Mouse (Mus musculus) spleen, adult 2 months (tissue): ENCODE measurements around the gene Msl1.

Experiments
- CTCF ChIP-seq: fragments of 200-500 bp; IDR thresholded peaks from 2 replicates; pipeline ENCODE4 v1.5.1; 2011; ENCODE audit warnings: mild to moderate bottlenecking, inconsistent platforms; ENCODE audit not compliant: insufficient read depth, insufficient read length, insufficient replicate concordance; ENCODE audit errors: extremely low read depth
- POLR2A ChIP-seq: fragments of 200-500 bp; IDR thresholded peaks from 2 replicates; pipeline ENCODE4 v1.6.1; 2011; ENCODE audit warnings: low read depth, low read length, inconsistent platforms

DNA sequence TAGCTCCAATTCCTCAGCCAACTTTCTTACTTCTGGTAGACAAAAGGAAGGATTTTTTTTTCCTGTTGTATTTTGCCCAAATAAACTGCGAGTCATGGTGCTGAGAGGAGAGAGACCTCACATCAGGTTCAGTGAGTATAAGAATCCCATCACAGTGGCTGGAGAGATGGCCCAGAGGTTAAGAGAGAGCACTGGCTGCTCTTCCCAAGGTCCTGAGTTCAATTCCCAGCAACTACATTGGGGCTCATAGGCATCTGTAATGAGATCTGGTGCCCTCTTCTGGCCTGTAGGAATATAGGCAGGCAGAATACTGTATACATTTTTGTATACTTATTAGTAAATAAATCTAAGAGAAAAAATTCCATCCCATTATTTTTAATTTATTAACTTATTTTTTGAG lies 7.6 kb upstream of the Msl1 start:
- TF ChIP-seq CTCF (no peak), POLR2A (no peak)
